Mouse (Mus musculus): ENCODE measurements around the gene Ano6. TPM values are rescaled to one million over a fixed set of nuclear protein-coding genes. Genes with fewer than 3 reads are reported as not detected.
A peak's percentile ranks its signal among the peaks of the same experiment; 100 is the strongest.

The Ano6 gene
- polyA plus RNA-seq, 2 experiments = 4.7 to 6.3 TPM

GRCm38 (mm10) chr15:95849513-95850411 lies 59.1 kb downstream of the Ano6 start:
- Histone ChIP-seq H3K4me2 (ENCODE audit: low read depth) (peak overlapping the region; percentile 58), H3K9ac (replicated peaks) (no peak overlapping the region; the same call in 1 of the 2 replicates), H3K4me3 (ENCODE audit: insufficient read depth in 1 of 2, low read depth in 2 of 2, low read length in 2 of 2) (no peak overlapping the region; a peak in 1 of 4 replicates), H3K36me3 (replicated peaks; ENCODE audit: control insufficient read depth, insufficient read depth, low read depth) (no peaks in the 10 kb centered on the region), H3K27me3 (ENCODE audit: control insufficient read depth, insufficient read depth, low read length) (no peaks in the 10 kb centered on the region), H3K4me1 (replicated peaks; ENCODE audit: control insufficient read depth in 2 of 2, insufficient read depth in 2 of 2, low read length in 1 of 2) (peaks cover 15 to 24% of the 10 kb centered on the region in 2 experiments), H3K9me3 (ENCODE audit: control insufficient read depth, low read length) (no peaks in the 10 kb centered on the region), H3K27ac (no peak overlapping the region; the same call in 1 of the 2 replicates)
- 42% methylated on average over 18 of the region's 18 CpGs for WGBS (ENCODE audit: insufficient replicate concordance)
- DNase-seq (ENCODE audit: low read depth in 3 of 3, low spot score in 3 of 3) (no peak), ATAC-seq (ENCODE audit: insufficient read depth) (peak; percentile 75)
- TF ChIP-seq CTCF (IDR thresholded peaks at IDR 0.05; ENCODE audit: low read depth) (no peak), EP300 (IDR thresholded peaks at IDR 0.05; ENCODE audit: low read depth) (no peak)

- ATAC-seq (ENCODE audit: insufficient read depth) = peak; percentile 73
Measured at GRCm38 (mm10) chr15:95850546-95850945, 59.9 kb downstream of the Ano6 start.

GRCm38 (mm10) chr15:95855051-95855844 lies 64.6 kb downstream of the Ano6 start:
- Histone ChIP-seq H3K9me3 (ENCODE audit: control insufficient read depth, low read length) (no peaks in the 10 kb centered on the region), H3K36me3 (replicated peaks; ENCODE audit: control insufficient read depth, insufficient read depth, low read depth) (no peaks in the 10 kb centered on the region), H3K27me3 (ENCODE audit: control insufficient read depth, insufficient read depth, low read length) (no peaks in the 10 kb centered on the region), H3K4me1 (replicated peaks; ENCODE audit: control insufficient read depth in 2 of 2, insufficient read depth in 2 of 2, low read length in 1 of 2) (peaks cover 6 to 10% of the 10 kb centered on the region in 2 experiments), H3K4me3 (ENCODE audit: insufficient read depth in 1 of 2, low read depth in 2 of 2, low read length in 2 of 2) (no peak overlapping the region), H3K27ac (no peak overlapping the region), H3K4me2 (ENCODE audit: low read depth) (no peak overlapping the region), H3K9ac (replicated peaks) (no peak overlapping the region)
- TF ChIP-seq EP300 (IDR thresholded peaks at IDR 0.05; ENCODE audit: low read depth) = no peak
- peak; percentile 50 for TF ChIP-seq CTCF (IDR thresholded peaks at IDR 0.05; ENCODE audit: low read depth)
- DNase-seq (ENCODE audit: low read depth in 3 of 3, low spot score in 3 of 3) (no peak), ATAC-seq (ENCODE audit: insufficient read depth) (peak; percentile 22; the same call in 1 of the 2 replicates)
- 75% methylated on average over 13 of the region's 13 CpGs for WGBS (ENCODE audit: insufficient replicate concordance)

More at GRCm38 (mm10) chr15:95850546-95850945, 59.9 kb downstream of the Ano6 start:
- H3K9me3 ChIP-seq (ENCODE audit: control insufficient read depth, low read length) = no peaks in the 10 kb centered on the region
- 19% methylated on average over 5 of the region's 5 CpGs for WGBS (ENCODE audit: insufficient replicate concordance)
- no peak overlapping the region for H3K4me3 ChIP-seq (ENCODE audit: insufficient read depth in 1 of 2, low read depth in 2 of 2, low read length in 2 of 2)
- H3K9ac ChIP-seq (replicated peaks) = no peak overlapping the region
- H3K27me3 ChIP-seq (ENCODE audit: control insufficient read depth, insufficient read depth, low read length) = no peaks in the 10 kb centered on the region
- H3K4me2 ChIP-seq (ENCODE audit: low read depth) = peak overlapping the region; percentile 58
- H3K27ac ChIP-seq = no peak overlapping the region
- peak; percentile 42 to 52 (median 45) for DNase-seq (ENCODE audit: low read depth in 3 of 3, low spot score in 3 of 3)
- H3K36me3 ChIP-seq (replicated peaks; ENCODE audit: control insufficient read depth, insufficient read depth, low read depth) = no peaks in the 10 kb centered on the region
- TF ChIP-seq CTCF (IDR thresholded peaks at IDR 0.05; ENCODE audit: low read depth) (no peak), EP300 (IDR thresholded peaks at IDR 0.05; ENCODE audit: low read depth) (peak; percentile 42; the same call in 1 of the 2 replicates)
- peaks cover 15 to 24% of the 10 kb centered on the region in 2 experiments for H3K4me1 ChIP-seq (replicated peaks; ENCODE audit: control insufficient read depth in 2 of 2, insufficient read depth in 2 of 2, low read length in 1 of 2)

GRCm38 (mm10) chr15:95855953-95856352 lies 65.3 kb downstream of the Ano6 start:
- Histone ChIP-seq H3K4me1 (replicated peaks; ENCODE audit: control insufficient read depth in 2 of 2, insufficient read depth in 2 of 2, low read length in 1 of 2) (peaks cover 0 to 6% of the 10 kb centered on the region in 2 experiments; a peak in 3 of 4 replicates), H3K27me3 (ENCODE audit: control insufficient read depth, insufficient read depth, low read length) (no peaks in the 10 kb centered on the region), H3K4me2 (ENCODE audit: low read depth) (no peak overlapping the region), H3K27ac (no peak overlapping the region), H3K9ac (replicated peaks) (no peak overlapping the region), H3K36me3 (replicated peaks; ENCODE audit: control insufficient read depth, insufficient read depth, low read depth) (no peaks in the 10 kb centered on the region), H3K9me3 (ENCODE audit: control insufficient read depth, low read length) (no peaks in the 10 kb centered on the region), H3K4me3 (ENCODE audit: insufficient read depth in 1 of 2, low read depth in 2 of 2, low read length in 2 of 2) (no peak overlapping the region)
- ATAC-seq (ENCODE audit: insufficient read depth) (no peak), DNase-seq (ENCODE audit: low read depth in 3 of 3, low spot score in 3 of 3) (no peak)
- TF ChIP-seq EP300 (IDR thresholded peaks at IDR 0.05; ENCODE audit: low read depth) = no peak
- no peak for TF ChIP-seq CTCF (IDR thresholded peaks at IDR 0.05; ENCODE audit: low read depth)
- 61% methylated on average over 7 of the region's 7 CpGs for WGBS (ENCODE audit: insufficient replicate concordance)

Measured in liver, embryonic 14.5 days (tissue).